Mouse (Mus musculus): Measurements from ENCODE around the gene Epb41l3. TPM values are rescaled to one million over a fixed set of nuclear protein-coding genes. Genes with fewer than 3 reads are reported as not detected.

The Epb41l3 gene
- total and polyA plus RNA-seq, 2 experiments from 2014 or later, result 41.9 to 53.7 TPM

- H3K27ac ChIP-seq (ENCODE audit: low read depth), result no peak overlapping the region
- 73% methylated on average over 11 of the region's 11 CpGs for WGBS
- H3K36me3 ChIP-seq (replicated peaks; ENCODE audit: control insufficient read depth, insufficient read depth, low read length), result no peaks in the 10 kb centered on the region
- DNase-seq (ENCODE audit: low spot score) (no peak), ATAC-seq (ENCODE audit: insufficient read depth, low read depth) (no peak)
- no peak overlapping the region for H3K9ac ChIP-seq (replicated peaks; ENCODE audit: low read depth, low read length)
- TF ChIP-seq EP300 (IDR thresholded peaks at IDR 0.05; ENCODE audit: low read depth) (no peak), CTCF (IDR thresholded peaks at IDR 0.05; ENCODE audit: low read depth) (no peak)
- no peak overlapping the region for H3K4me3 ChIP-seq (ENCODE audit: low read depth, low read length)
- no peaks in the 10 kb centered on the region for H3K27me3 ChIP-seq (ENCODE audit: control insufficient read depth, insufficient read depth, low read length)
- H3K4me2 ChIP-seq (ENCODE audit: low read depth, low read length), result no peak overlapping the region
- no peaks in the 10 kb centered on the region for H3K4me1 ChIP-seq (ENCODE audit: control insufficient read depth, insufficient read depth)
- no peaks in the 10 kb centered on the region for H3K9me3 ChIP-seq (replicated peaks; ENCODE audit: control insufficient read depth, low read length)
These were observed 228.2 kb downstream of the Epb41l3 start for GRCm38 (mm10) chr17:69303579-69304274.

GRCm38 (mm10) chr17:69307636-69308035, 232.2 kb downstream of the Epb41l3 start:
- Histone ChIP-seq H3K4me1 (ENCODE audit: control insufficient read depth, insufficient read depth) (no peaks in the 10 kb centered on the region), H3K4me3 (ENCODE audit: low read depth, low read length) (no peak overlapping the region), H3K36me3 (replicated peaks; ENCODE audit: control insufficient read depth, insufficient read depth, low read length) (no peaks in the 10 kb centered on the region), H3K4me2 (ENCODE audit: low read depth, low read length) (no peak overlapping the region), H3K9me3 (replicated peaks; ENCODE audit: control insufficient read depth, low read length) (no peaks in the 10 kb centered on the region), H3K9ac (replicated peaks; ENCODE audit: low read depth, low read length) (no peak overlapping the region), H3K27ac (ENCODE audit: low read depth) (no peak overlapping the region), H3K27me3 (ENCODE audit: control insufficient read depth, insufficient read depth, low read length) (no peaks in the 10 kb centered on the region)
- no peak for DNase-seq (ENCODE audit: low spot score)
- ATAC-seq (ENCODE audit: insufficient read depth, low read depth), result no peak
- WGBS, result 86% methylated on average over 9 of the region's 9 CpGs
- TF ChIP-seq CTCF (IDR thresholded peaks at IDR 0.05; ENCODE audit: low read depth) (no peak), EP300 (IDR thresholded peaks at IDR 0.05; ENCODE audit: low read depth) (no peak)

DNA sequence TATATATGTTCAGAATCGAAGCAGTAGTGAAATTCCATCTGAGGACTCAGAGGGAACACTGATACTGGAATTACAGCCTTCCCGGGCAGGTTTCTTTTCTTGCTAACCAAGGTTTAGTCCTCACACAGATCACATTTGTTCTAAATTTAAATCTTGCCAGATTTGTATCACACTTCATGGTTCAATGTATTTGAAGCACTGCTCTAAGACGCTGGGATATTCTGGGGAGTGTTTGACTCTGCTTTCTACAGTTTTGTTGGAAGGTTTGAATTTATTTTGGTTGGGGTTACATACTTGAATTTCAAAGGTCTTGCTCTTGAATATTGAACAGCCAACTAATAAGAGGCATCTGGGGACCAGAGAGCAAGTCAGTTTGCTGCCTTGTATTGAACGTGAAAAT, 234.4 kb downstream of the Epb41l3 start:
- ATAC-seq (ENCODE audit: insufficient read depth, low read depth) (no peak), DNase-seq (ENCODE audit: low spot score) (no peak)
- no peaks in the 10 kb centered on the region for H3K9me3 ChIP-seq (replicated peaks; ENCODE audit: control insufficient read depth, low read length)
- no peaks in the 10 kb centered on the region for H3K4me1 ChIP-seq (ENCODE audit: control insufficient read depth, insufficient read depth)
- H3K27ac ChIP-seq (ENCODE audit: low read depth), result no peak overlapping the region
- no peaks in the 10 kb centered on the region for H3K36me3 ChIP-seq (replicated peaks; ENCODE audit: control insufficient read depth, insufficient read depth, low read length)
- no peaks in the 10 kb centered on the region for H3K27me3 ChIP-seq (ENCODE audit: control insufficient read depth, insufficient read depth, low read length)
- H3K9ac ChIP-seq (replicated peaks; ENCODE audit: low read depth, low read length), result no peak overlapping the region
- no peak for TF ChIP-seq EP300 (IDR thresholded peaks at IDR 0.05; ENCODE audit: low read depth)
- TF ChIP-seq CTCF (IDR thresholded peaks at IDR 0.05; ENCODE audit: low read depth), result no peak
- no peak overlapping the region for H3K4me3 ChIP-seq (ENCODE audit: low read depth, low read length)
- no peak overlapping the region for H3K4me2 ChIP-seq (ENCODE audit: low read depth, low read length)
- 75% methylated on average over 4 of the region's 4 CpGs for WGBS

DNA sequence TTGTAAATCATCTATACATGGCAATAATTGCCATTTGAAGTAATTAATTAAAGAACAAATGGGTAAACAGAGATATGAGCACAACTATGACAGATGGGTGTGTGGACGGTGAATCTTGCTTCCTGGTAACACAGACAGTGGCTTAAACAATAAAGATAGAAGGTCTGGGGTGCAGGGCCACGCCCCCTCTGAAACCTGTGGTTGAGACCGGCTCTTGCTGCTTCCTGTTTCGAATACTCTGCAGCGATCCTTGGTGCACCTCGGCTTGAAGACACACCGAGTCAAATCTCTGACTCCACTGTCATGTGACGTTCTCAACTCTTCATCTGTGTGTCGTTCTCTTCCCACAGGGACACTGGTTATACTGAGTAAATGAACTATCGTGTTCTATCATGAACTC, 245.0 kb downstream of the Epb41l3 start:
- Histone ChIP-seq H3K36me3 (replicated peaks; ENCODE audit: control insufficient read depth, insufficient read depth, low read length) (no peaks in the 10 kb centered on the region), H3K27me3 (ENCODE audit: control insufficient read depth, insufficient read depth, low read length) (no peaks in the 10 kb centered on the region), H3K4me1 (ENCODE audit: control insufficient read depth, insufficient read depth) (no peaks in the 10 kb centered on the region), H3K4me2 (ENCODE audit: low read depth, low read length) (no peak overlapping the region), H3K4me3 (ENCODE audit: low read depth, low read length) (no peak overlapping the region), H3K9ac (replicated peaks; ENCODE audit: low read depth, low read length) (no peak overlapping the region), H3K27ac (ENCODE audit: low read depth) (no peak overlapping the region), H3K9me3 (replicated peaks; ENCODE audit: control insufficient read depth, low read length) (no peaks in the 10 kb centered on the region)
- 86% methylated on average over 10 of the region's 10 CpGs for WGBS
- TF ChIP-seq EP300 (IDR thresholded peaks at IDR 0.05; ENCODE audit: low read depth) (no peak), CTCF (IDR thresholded peaks at IDR 0.05; ENCODE audit: low read depth) (no peak)
- no peak for ATAC-seq (ENCODE audit: insufficient read depth, low read depth)
- DNase-seq (ENCODE audit: low spot score), result no peak

- H3K27me3 ChIP-seq (ENCODE audit: control insufficient read depth, insufficient read depth, low read length), result no peaks in the 10 kb centered on the region
- TF ChIP-seq CTCF (IDR thresholded peaks at IDR 0.05; ENCODE audit: low read depth), result no peak
- no peak for TF ChIP-seq EP300 (IDR thresholded peaks at IDR 0.05; ENCODE audit: low read depth)
- no peak overlapping the region for H3K27ac ChIP-seq (ENCODE audit: low read depth)
- no peaks in the 10 kb centered on the region for H3K36me3 ChIP-seq (replicated peaks; ENCODE audit: control insufficient read depth, insufficient read depth, low read length)
- H3K9me3 ChIP-seq (replicated peaks; ENCODE audit: control insufficient read depth, low read length), result no peaks in the 10 kb centered on the region
- no peak overlapping the region for H3K4me3 ChIP-seq (ENCODE audit: low read depth, low read length)
- DNase-seq (ENCODE audit: low spot score) (no peak), ATAC-seq (ENCODE audit: insufficient read depth, low read depth) (no peak)
- H3K9ac ChIP-seq (replicated peaks; ENCODE audit: low read depth, low read length), result no peak overlapping the region
- WGBS, result 86% methylated on average over 2 of the region's 2 CpGs
- H3K4me2 ChIP-seq (ENCODE audit: low read depth, low read length), result no peak overlapping the region
- no peaks in the 10 kb centered on the region for H3K4me1 ChIP-seq (ENCODE audit: control insufficient read depth, insufficient read depth)
These were observed 247.2 kb downstream of the Epb41l3 start for GRCm38 (mm10) chr17:69322721-69323120.

Other genes starting within 250 kb of the Epb41l3 start
- 0.19 TPM in 1 of 2 replicates, not detected in the other for gene Tmem200c, start 249.1 kb upstream of the Epb41l3 start, total RNA-seq (2014; rRNA removed; ENCODE audit: low replicate concordance)
- gene Tmem200c, start 249.1 kb upstream of the Epb41l3 start, polyA plus RNA-seq (2015; fragmentation: Nextera tagmentation; extraction: Ambion mirVana), result not detected in 2 replicates

All from heart, postnatal 0 days (tissue).